Mouse (Mus musculus): ENCODE measurements around the gene Slc24a2.

The Slc24a2 gene

DNA sequence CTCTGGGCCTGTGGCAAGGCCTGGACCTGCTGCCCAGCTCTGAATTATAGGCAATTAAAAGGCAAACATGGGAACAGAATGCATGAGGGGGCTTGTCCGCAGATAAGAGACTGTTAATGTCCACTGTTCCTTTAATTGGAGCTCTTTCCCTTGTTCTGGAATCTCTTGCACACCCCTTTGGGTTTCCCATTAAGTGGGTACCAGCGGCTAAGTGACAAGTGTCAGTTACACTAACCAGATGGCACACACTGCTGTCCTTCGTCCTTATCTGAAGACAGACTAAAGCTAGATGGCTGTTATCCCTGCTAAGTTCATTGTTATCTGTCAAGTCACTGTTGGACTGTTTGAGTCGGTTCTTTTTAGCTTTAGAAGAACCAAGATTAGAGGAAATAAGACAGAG, 274.8 kb downstream of the Slc24a2 start:
- DNase-seq (ENCODE audit: low read depth, low spot score): no peak

DNA sequence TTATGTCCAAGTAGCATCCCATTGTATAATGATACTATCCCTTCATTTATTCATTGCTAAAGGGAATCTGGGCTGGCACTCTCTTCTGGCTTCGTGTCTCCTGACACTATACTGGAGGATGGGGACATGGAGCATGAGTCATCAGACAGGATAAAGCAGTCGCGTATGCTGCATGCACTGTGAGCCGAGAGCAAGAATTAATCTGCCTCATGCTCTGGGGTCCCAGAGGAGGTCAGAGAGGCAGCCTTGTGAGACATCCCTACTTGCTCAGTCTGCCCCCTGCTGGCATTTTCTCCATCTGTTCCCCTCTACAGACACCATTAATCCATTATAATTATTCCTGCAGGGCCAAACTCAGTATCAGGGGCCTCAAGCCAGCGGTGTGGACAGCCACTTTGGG, 276.8 kb downstream of the Slc24a2 start:
- no peak for DNase-seq (ENCODE audit: low read depth, low spot score)

DNA sequence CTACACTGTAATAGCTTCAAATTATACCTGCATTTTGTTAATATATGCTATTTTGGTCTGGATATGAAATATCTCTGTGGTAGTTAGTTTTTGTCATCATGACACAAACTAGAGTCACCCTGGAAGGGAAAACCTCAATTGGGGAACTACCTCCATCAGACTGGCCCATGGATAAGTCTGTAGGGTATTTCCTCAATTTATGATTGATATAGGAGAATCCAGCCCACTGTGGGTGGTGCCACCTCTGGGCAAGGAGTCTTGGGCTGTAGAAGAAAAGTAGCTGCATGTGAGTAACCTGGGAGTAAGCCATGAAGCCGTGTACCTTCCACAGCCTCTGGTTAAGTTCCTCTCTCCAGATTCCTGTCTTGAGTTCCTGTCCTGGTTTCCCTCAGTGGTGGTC, 281.5 kb downstream of the Slc24a2 start:
- no peak for DNase-seq (ENCODE audit: low read depth, low spot score)

DNA sequence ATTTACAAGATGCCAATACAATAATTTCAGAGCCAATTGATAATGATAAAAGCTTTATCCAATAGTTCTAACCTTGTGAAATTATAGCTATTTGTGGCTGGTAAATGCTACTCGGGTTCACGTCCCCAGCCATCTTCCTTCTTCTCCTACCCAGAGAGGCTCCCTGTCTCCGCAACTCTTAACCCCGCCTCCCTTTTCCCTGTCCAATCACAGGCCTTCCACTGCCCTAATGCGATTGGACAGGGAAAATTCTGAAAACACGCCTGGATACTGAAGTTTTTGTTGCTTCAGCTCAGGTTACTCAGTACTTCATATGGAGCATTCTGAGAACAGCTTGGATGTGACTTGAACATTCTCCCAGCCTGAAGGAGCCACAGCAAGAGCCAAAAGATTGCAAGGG, 287.0 kb downstream of the Slc24a2 start:
- no peak for DNase-seq (ENCODE audit: low read depth, low spot score)

DNA sequence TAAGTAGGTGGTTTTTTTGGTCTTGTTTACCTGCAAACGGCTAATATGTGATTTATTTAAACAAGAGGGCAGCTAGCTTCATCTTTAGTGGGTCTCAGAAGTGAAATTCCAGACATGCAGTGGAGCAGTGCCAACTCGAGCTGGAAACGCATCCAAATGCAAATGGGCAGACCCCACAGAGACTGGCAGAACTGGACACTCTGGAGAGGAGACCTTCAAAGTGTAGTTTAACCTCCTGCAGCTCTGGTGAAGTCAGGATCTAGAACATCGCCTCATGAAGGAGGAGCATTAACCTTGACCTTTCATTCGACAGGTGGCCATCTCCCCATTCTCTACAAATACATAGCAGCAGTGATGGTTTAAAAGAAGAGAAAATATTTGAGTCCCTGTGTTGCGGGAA, 287.6 kb downstream of the Slc24a2 start:
- no peak for DNase-seq (ENCODE audit: low read depth, low spot score)

DNA sequence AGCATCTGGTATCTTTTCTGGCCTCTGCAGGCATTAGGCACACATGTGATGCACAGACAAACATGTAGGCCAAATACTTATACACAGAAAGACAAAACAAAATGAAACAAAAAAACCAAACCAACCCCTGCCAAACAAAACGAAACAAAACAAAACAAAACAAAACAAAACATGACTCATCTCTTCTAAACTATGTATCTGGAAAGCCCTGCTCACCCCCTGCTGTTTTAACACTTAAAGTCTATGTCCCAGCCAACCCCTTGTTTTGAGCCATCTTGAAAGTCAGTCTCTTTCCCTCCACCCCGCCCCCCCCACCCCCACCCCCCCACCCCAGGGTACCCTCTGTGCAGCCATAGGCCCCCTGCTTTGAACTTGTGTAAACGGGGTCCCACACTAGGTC, 293.6 kb downstream of the Slc24a2 start:
- DNase-seq (ENCODE audit: low read depth, low spot score): no peak

DNA sequence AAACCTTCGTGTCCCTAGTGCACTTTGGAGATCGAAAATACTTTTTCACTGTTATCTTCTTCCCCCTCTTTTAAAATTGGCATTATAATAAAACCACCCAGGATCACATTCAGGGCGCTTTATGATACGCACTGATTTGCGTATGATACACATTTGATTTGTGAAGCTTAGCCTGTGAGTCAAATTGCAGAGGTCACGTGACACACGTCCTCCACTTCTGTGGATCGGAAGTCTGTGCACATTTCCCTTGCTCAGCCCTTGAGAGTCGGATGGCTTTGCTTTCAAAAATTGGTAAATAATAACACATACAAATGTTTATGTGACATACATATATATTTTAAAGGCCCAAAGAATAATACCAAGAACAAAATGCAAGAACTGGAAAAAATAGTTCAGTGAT, 294.1 kb downstream of the Slc24a2 start:
- no peak for DNase-seq (ENCODE audit: low read depth, low spot score)
